Mouse (Mus musculus) layer of hippocampus, adult 2 months (tissue): ENCODE results near the gene Hoxc11. TPM values are rescaled to one million over a fixed set of nuclear protein-coding genes. Genes with fewer than 3 reads are reported as not detected.

Source experiments
- DNase-seq, 2 experiments: peaks; one replicate each; pipeline ENCODE4 v3.0.0; 2022; ENCODE audit warnings: low spot score in 2 of 2
- H3K27ac ChIP-seq: fragments of 200-600 bp; 2 replicates; pipeline ENCODE4 v1.8.1; 2022
- H3K4me3 ChIP-seq: fragments of 200-600 bp; 2 replicates; pipeline ENCODE4 v1.8.1; 2022; ENCODE audit warnings: mild to moderate bottlenecking
- CTCF ChIP-seq: fragments of 200-600 bp; conservative IDR thresholded peaks from 2 replicates; pipeline ENCODE4 v1.8.1; 2022; ENCODE audit warnings: antibody characterized with exemption, mild to moderate bottlenecking, moderate library complexity
- long read RNA-seq, 2 experiments: library from polyadenylated mRNA; stranded (forward); transcript quantifications; one replicate each; pipeline ENCODE4 v2.0.0; 2021; ENCODE audit warnings: borderline mapping rate in 2 of 2
- total RNA-seq, 2 experiments: library from RNA; stranded (reverse); gene quantifications; 2 replicates each; pipeline ENCODE4 v1.2.3; 2021

Hoxc11 gene
- not detected for total RNA-seq
- long read RNA-seq, experiment 1, result 0 reads
- long read RNA-seq, experiment 2, result 0 reads

- Histone ChIP-seq H3K27ac (no peak within 1 kb of the TSS), H3K4me3 (no peak within 1 kb of the TSS)
- no peak for TF ChIP-seq CTCF
- no peak for DNase-seq
Measured at GRCm38 (mm10) chr15:102954192-102955006, at the start of gene Hoxc11. Hoxc11 (plus strand) TSS chr15:102954427.

- no peak for DNase-seq
- Histone ChIP-seq H3K4me3 (no peak overlapping the region), H3K27ac (no peak overlapping the region)
- no peak for TF ChIP-seq CTCF
Measured at GRCm38 (mm10) chr15:102904946-102905345, 49.3 kb upstream of the Hoxc11 start.

- no peak overlapping the region for H3K4me3 ChIP-seq
- TF ChIP-seq CTCF, result no peak
- H3K27ac ChIP-seq, result no peak overlapping the region
- no peak for DNase-seq
Measured at GRCm38 (mm10) chr15:102909536-102909935, 44.7 kb upstream of the Hoxc11 start.

GRCm38 (mm10) chr15:102910038-102910437, 44.2 kb upstream of the Hoxc11 start:
- no peak overlapping the region for H3K27ac ChIP-seq
- no peak for TF ChIP-seq CTCF
- DNase-seq, result no peak
- no peak overlapping the region for H3K4me3 ChIP-seq

GRCm38 (mm10) chr15:102910496-102911095, 43.6 kb upstream of the Hoxc11 start:
- Histone ChIP-seq H3K27ac (no peak overlapping the region), H3K4me3 (no peak overlapping the region)
- no peak for DNase-seq
- TF ChIP-seq CTCF, result no peak

GRCm38 (mm10) chr15:102913038-102913585, 41.1 kb upstream of the Hoxc11 start:
- H3K4me3 ChIP-seq, result no peak overlapping the region
- no peak for DNase-seq
- no peak for TF ChIP-seq CTCF
- no peak overlapping the region for H3K27ac ChIP-seq

GRCm38 (mm10) chr15:102917972-102918572, 36.2 kb upstream of the Hoxc11 start:
- no peak for DNase-seq

GRCm38 (mm10) chr15:102918611-102919265, 35.5 kb upstream of the Hoxc11 start:
- TF ChIP-seq CTCF, result no peak
- Histone ChIP-seq H3K27ac (no peak overlapping the region), H3K4me3 (no peak overlapping the region)
- no peak for DNase-seq

More at GRCm38 (mm10) chr15:102917972-102918572, 36.2 kb upstream of the Hoxc11 start:
- TF ChIP-seq CTCF, result no peak
- H3K27ac ChIP-seq, result no peak overlapping the region
- no peak overlapping the region for H3K4me3 ChIP-seq

- DNase-seq, result no peak
- no peak for TF ChIP-seq CTCF
- H3K27ac ChIP-seq, result no peak overlapping the region
- no peak overlapping the region for H3K4me3 ChIP-seq
Measured at GRCm38 (mm10) chr15:102919336-102920180, 34.7 kb upstream of the Hoxc11 start.

- no peak overlapping the region for H3K4me3 ChIP-seq
- TF ChIP-seq CTCF, result no peak
- no peak for DNase-seq
- H3K27ac ChIP-seq, result no peak overlapping the region
Measured at GRCm38 (mm10) chr15:102920619-102921018, 33.6 kb upstream of the Hoxc11 start.

- no peak for TF ChIP-seq CTCF
- DNase-seq, result no peak
- no peak within 1 kb of the TSS for H3K4me3 ChIP-seq
Measured at GRCm38 (mm10) chr15:102921053-102922011, 32.9 kb upstream of the Hoxc11 start, which contains the start of gene Hoxc13. Hoxc13 (plus strand) TSS chr15:102921103.

More at GRCm38 (mm10) chr15:102921053-102922011, 32.9 kb upstream of the Hoxc11 start, which contains the start of gene Hoxc13:
- H3K27ac ChIP-seq, result no peak within 1 kb of the TSS
